Mouse (Mus musculus) cerebellum, postnatal 25 days (tissue): ENCODE data around the gene Cdk6.
"Not testable (repeated sequence)": the region's sequence is repeated elsewhere in the genome, so short reads cannot be mapped to it uniquely, and the experiment has no call there.

ENCODE experiments used
- DNase-seq, 2 experiments: peaks; one replicate each; pipeline ENCODE4 v3.0.0; 2021; ENCODE audit warnings: mixed read lengths in 2 of 2

Cdk6 gene

GRCm38 (mm10) chr5:3341111-3341911 lies at the start of gene Cdk6:
Cdk6 (plus strand) TSS chr5:3341485.
- peak; percentile 18 to 29 for DNase-seq

- DNase-seq = no peak
These were observed 47.6 kb upstream of the Cdk6 start for GRCm38 (mm10) chr5:3293666-3294065.

GRCm38 (mm10) chr5:3300801-3301457 lies 40.4 kb upstream of the Cdk6 start:
- DNase-seq = no peak

- DNase-seq = no peak
These were observed 39.8 kb upstream of the Cdk6 start for GRCm38 (mm10) chr5:3301535-3301934.

- DNase-seq = no peak
These were observed 37.4 kb upstream of the Cdk6 start for GRCm38 (mm10) chr5:3303876-3304275.

GRCm38 (mm10) chr5:3306146-3306545 lies 35.1 kb upstream of the Cdk6 start:
- no peak for DNase-seq

GRCm38 (mm10) chr5:3309122-3309521 lies 32.2 kb upstream of the Cdk6 start:
- DNase-seq = no peak

- DNase-seq = no peak
These were observed 31.7 kb upstream of the Cdk6 start for GRCm38 (mm10) chr5:3309587-3309986.

GRCm38 (mm10) chr5:3311156-3311555 lies 30.1 kb upstream of the Cdk6 start:
- DNase-seq = not testable (repeated sequence)

- not testable (repeated sequence) for DNase-seq
These were observed 23.6 kb upstream of the Cdk6 start for GRCm38 (mm10) chr5:3317724-3318123.

GRCm38 (mm10) chr5:3320225-3320624 lies 21.1 kb upstream of the Cdk6 start:
- no peak for DNase-seq

GRCm38 (mm10) chr5:3322052-3322451 lies 19.2 kb upstream of the Cdk6 start:
- no peak for DNase-seq

GRCm38 (mm10) chr5:3324116-3324515 lies 17.2 kb upstream of the Cdk6 start:
- no peak for DNase-seq

- no peak for DNase-seq
These were observed 11.9 kb upstream of the Cdk6 start for GRCm38 (mm10) chr5:3329361-3329760.

- DNase-seq = no peak
These were observed 10.4 kb upstream of the Cdk6 start for GRCm38 (mm10) chr5:3330932-3331331.

GRCm38 (mm10) chr5:3333019-3333418 lies 8.3 kb upstream of the Cdk6 start:
- DNase-seq = not testable (repeated sequence)

- DNase-seq = not testable (repeated sequence)
These were observed 786 bp upstream of the Cdk6 start for GRCm38 (mm10) chr5:3340340-3341058.

- peak; percentile 25 to 41 for DNase-seq
These were observed 866 bp downstream of the Cdk6 start for GRCm38 (mm10) chr5:3341931-3342770.

- DNase-seq = peak; percentile 20 to 21
These were observed 1.7 kb downstream of the Cdk6 start for GRCm38 (mm10) chr5:3342771-3343565.

- DNase-seq = peak; percentile 37 to 43
These were observed 2.3 kb downstream of the Cdk6 start for GRCm38 (mm10) chr5:3343566-3344080.

- peak; percentile 76 to 86 for DNase-seq
These were observed 2.9 kb downstream of the Cdk6 start for GRCm38 (mm10) chr5:3344081-3344631.
